Mouse (Mus musculus) kidney, adult 2 months (tissue): Measurements from ENCODE around the gene Gpr22.

ENCODE experiments used
- CTCF ChIP-seq: fragments of 200-500 bp; conservative IDR thresholded peaks from 2 replicates; pipeline ENCODE4 v1.5.1; 2011; ENCODE audit warnings: low read depth, mild to moderate bottlenecking, control low read depth, low read length, moderate library complexity, mixed read lengths; ENCODE audit not compliant: insufficient read depth, insufficient read length
- POLR2A ChIP-seq: fragments of 200-500 bp; IDR thresholded peaks from one replicate; pipeline ENCODE4 v1.6.1; 2011; ENCODE audit warnings: low read depth, low read length, control low read depth

- TF ChIP-seq CTCF (no peak), POLR2A (no peak)
These were observed at the start of gene Gpr22 for GRCm38 (mm10) chr12:31713600-31713999.
